Mouse (Mus musculus) lung, adult 2 months (tissue): ENCODE measurements around the gene Nav3. TPM values are rescaled to one million over a fixed set of nuclear protein-coding genes. Genes with fewer than 3 reads are reported as not detected.

Source experiments
- DNase-seq: peaks from one replicate; pipeline ENCODE4 v3.0.0; 2022
- H3K4me1 ChIP-seq: fragments of 200-500 bp; 2 replicates; pipeline ENCODE4 v1.6.1; 2011; ENCODE audit warnings: low read length; ENCODE audit not compliant: control insufficient read depth, insufficient read depth
- H3K4me3 ChIP-seq: fragments of 200-500 bp; replicated peaks from 2 replicates; pipeline ENCODE3; 2011; ENCODE audit warnings: low read depth, mild to moderate bottlenecking, control low read depth, low read length; ENCODE audit errors: extremely low read depth
- CTCF ChIP-seq: fragments of 200-500 bp; IDR thresholded peaks from 2 replicates; pipeline ENCODE4 v1.5.1; 2011; ENCODE audit warnings: mild to moderate bottlenecking, low read length, control low read depth; ENCODE audit not compliant: insufficient read depth
- POLR2A ChIP-seq: fragments of 200-500 bp; IDR thresholded peaks from 2 replicates; pipeline ENCODE4 v1.6.1; 2011; ENCODE audit warnings: low read depth, mild to moderate bottlenecking, control low read depth, low read length, borderline replicate concordance; ENCODE audit errors: extremely low read depth
- WGBS: fragments of 180-500 bp; shearing (Covaris S2); methylation state at CpG from one replicate; pipeline ENCODE4 v1.1.7; 2018; 5-methylcytosine and 5-hydroxymethylcytosine counted together
- polyA plus RNA-seq: library from polyadenylated mRNA; depleted of rRNA; stranded (reverse); fragments of >200 nt; gene quantifications from 2 replicates; pipeline ENCODE4 v1.2.3, GENCODE M21; 2012

Nav3 gene
- polyA plus RNA-seq, 1 experiment: 0.84 TPM

- WGBS: 89% methylated on average over 7 of the region's 7 CpGs
- no peak for DNase-seq
- TF ChIP-seq POLR2A (no peak), CTCF (no peak)
- no peak overlapping the region for H3K4me3 ChIP-seq
- no peaks in the 10 kb centered on the region for H3K4me1 ChIP-seq
Measured at GRCm38 (mm10) chr10:110313959-110314358, 142.0 kb downstream of the Nav3 start.

DNA sequence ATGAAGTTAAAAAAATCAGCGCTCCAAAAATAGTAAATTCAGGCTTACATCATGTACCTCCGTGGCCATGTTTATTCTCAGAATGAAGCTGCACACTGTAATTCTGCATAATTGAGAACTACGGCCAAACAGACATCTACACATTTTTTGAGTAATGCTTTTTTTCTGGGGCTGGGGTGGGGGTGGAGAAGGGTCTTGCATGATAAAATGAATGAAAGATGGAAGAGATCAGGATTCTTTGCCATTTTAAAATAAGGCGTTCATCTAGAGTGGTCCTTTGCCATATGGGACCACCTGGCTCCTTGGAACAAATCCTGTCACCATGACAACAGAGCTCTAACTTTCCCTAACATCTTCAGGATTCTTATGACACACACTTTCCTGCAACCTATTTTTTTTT, 146.5 kb downstream of the Nav3 start:
- 70% methylated on average over 4 of the region's 4 CpGs for WGBS
- no peak overlapping the region for H3K4me3 ChIP-seq
- TF ChIP-seq POLR2A (no peak), CTCF (no peak)
- no peaks in the 10 kb centered on the region for H3K4me1 ChIP-seq
- no peak for DNase-seq

GRCm38 (mm10) chr10:110305609-110306008, 150.4 kb downstream of the Nav3 start:
- no peak for DNase-seq
- Histone ChIP-seq H3K4me3 (no peak overlapping the region), H3K4me1 (no peaks in the 10 kb centered on the region)
- WGBS: 84% methylated on average over 5 of the region's 5 CpGs
- TF ChIP-seq POLR2A (no peak), CTCF (no peak)

GRCm38 (mm10) chr10:110290016-110290623, 165.9 kb downstream of the Nav3 start:
- H3K4me1 ChIP-seq: no peaks in the 10 kb centered on the region
- DNase-seq: no peak
- H3K4me3 ChIP-seq: no peak overlapping the region
- WGBS: 86% methylated on average over 10 of the region's 10 CpGs
- TF ChIP-seq CTCF (no peak), POLR2A (no peak)

DNA sequence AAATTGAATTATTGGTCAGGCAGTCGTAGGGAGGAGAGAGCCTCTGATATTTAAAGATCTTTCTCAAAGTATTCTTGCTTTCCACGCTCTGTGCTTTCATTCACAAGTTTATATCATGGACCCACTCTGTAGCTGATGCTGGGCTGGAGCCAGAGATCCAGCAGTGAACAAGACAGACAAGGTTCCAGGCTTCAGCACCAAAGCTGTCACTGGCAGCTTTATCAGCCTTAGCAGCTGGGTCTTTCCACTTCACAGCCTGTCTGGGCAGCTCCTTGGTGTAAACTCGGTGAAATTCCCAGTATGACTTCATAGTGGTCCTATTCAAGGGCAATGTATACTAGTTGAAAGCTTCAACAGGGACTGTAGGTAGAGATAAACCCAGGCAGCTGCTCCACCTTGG, 172.1 kb downstream of the Nav3 start:
- TF ChIP-seq CTCF (no peak), POLR2A (no peak)
- DNase-seq: no peak
- Histone ChIP-seq H3K4me3 (no peak overlapping the region), H3K4me1 (no peaks in the 10 kb centered on the region)
- WGBS: 59% methylated on average over 3 of the region's 3 CpGs

DNA sequence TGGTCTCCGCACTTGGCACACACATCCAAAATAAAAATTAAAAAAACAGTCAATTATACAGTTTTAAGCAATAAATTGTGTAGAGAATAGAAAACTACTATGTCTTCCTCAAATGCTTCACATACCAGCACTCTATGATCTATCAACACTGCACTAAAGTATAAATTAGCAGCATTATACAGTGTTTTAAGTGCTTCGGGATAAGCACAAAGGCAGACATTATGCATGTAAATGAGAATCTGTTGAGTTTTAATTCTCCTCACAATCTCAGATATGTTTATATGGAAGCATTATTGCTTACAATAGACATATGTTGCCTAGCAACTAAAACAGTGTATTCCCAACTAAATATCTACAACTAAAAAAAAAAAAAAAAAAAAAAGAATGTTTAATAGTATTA, 183.2 kb downstream of the Nav3 start:
- no peak for DNase-seq
- TF ChIP-seq POLR2A: no peak
- no peak for TF ChIP-seq CTCF
- H3K4me1 ChIP-seq: no peaks in the 10 kb centered on the region
- no peak overlapping the region for H3K4me3 ChIP-seq
- 90% methylated on average over 2 of the region's 2 CpGs for WGBS

DNA sequence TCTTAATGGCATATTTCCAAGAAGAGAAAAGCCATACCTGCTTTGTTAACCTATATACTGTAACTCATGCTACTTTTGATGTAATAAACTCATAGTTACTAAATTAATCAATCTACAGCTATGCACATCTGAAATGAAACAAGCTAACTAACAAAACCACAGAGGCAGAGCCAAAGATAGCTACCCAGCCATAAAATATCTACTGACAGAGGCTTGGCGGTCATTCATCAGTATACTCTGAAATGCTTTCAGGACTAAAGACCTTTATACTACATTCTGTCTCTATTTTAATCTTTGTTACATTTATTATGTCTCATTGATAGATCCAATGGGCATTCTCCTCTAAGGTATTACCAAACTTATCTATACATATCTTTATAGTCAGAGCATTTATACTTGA, 185.4 kb downstream of the Nav3 start:
- 85% methylated on average over 1 of the region's 1 CpGs for WGBS
- Histone ChIP-seq H3K4me1 (no peaks in the 10 kb centered on the region), H3K4me3 (no peak overlapping the region)
- no peak for TF ChIP-seq POLR2A
- TF ChIP-seq CTCF: no peak
- no peak for DNase-seq

GRCm38 (mm10) chr10:110242128-110242561, 213.9 kb downstream of the Nav3 start:
- DNase-seq: peak; percentile 8
- 72% methylated on average over 3 of the region's 3 CpGs for WGBS

DNA sequence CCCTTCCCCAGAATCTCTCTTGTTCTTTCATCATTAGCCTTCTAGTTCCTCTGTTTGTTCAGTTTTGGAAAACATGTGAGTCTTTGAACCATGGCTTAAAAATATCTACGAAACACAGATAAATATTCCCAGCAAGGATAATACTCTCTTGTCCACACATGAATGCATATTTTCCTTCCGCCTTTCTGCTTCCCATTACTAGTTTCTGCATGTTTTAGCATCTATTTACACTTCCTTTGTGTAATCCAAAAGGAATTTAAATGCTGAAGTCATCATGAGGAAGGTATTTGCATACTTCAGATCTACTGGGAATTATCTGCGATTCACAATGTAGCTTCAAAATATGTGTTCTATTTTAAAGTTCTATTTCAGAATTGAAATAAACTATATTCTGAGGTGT, 215.3 kb downstream of the Nav3 start:
- 74% methylated on average over 3 of the region's 3 CpGs for WGBS
- Histone ChIP-seq H3K4me3 (no peak overlapping the region), H3K4me1 (no peaks in the 10 kb centered on the region)
- TF ChIP-seq POLR2A: no peak
- TF ChIP-seq CTCF: no peak
- no peak for DNase-seq

More at GRCm38 (mm10) chr10:110242128-110242561, 213.9 kb downstream of the Nav3 start:
- no peak overlapping the region for H3K4me3 ChIP-seq
- TF ChIP-seq CTCF (no peak), POLR2A (no peak)
- H3K4me1 ChIP-seq: no peaks in the 10 kb centered on the region

GRCm38 (mm10) chr10:110233307-110233930, 222.6 kb downstream of the Nav3 start:
- 54% methylated on average over 6 of the region's 6 CpGs for WGBS
- TF ChIP-seq CTCF: no peak
- TF ChIP-seq POLR2A: no peak
- DNase-seq: no peak
- no peaks in the 10 kb centered on the region for H3K4me1 ChIP-seq
- no peak overlapping the region for H3K4me3 ChIP-seq
